Mouse (Mus musculus): ENCODE data around the gene Serpinb6e.

The Serpinb6e gene

DNA sequence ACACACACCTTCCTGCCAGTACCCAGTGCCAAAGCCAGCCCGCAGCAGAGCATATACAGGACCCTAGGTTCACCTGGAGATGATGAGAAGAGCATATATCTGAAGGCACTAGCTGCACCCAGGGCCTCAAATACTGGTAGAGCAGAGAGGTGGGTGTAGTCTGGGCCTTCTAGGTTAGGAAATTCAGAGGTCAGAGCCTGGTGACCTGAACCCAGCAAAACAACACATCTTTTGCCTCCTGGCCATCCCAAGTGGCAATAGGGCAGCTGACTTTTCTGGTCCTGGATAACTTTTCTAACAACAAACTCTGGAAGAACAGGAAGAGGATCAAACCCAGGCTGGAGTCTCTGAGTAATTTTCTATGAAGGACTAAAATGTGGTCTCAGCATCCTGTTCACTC is at the start of gene Serpinb6e:
Gene Serpinb6e (minus strand): TSS at position 101 of the 400 bp plus-strand sequence.
- DNase-seq, result no peak

DNA sequence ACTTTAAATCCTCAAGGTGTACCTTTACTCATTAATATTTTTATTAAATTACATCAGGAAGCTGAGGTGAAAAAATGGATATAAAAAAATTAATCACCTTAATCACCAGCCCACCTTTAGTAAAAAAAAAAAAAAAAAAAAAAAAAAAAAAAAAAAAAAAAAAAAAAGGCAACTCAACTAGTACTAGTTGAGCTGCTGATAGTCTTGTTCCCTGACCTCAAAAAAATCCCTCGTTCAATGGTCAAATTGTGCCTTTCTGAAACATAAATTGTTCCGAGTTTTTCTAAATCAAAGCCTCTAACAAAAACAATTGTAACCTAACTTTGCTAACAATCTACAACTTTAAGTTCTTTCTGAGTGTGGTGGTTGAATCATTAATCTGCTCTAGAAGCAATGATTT is 12.5 kb downstream of the Serpinb6e start:
- DNase-seq, result no peak

DNA sequence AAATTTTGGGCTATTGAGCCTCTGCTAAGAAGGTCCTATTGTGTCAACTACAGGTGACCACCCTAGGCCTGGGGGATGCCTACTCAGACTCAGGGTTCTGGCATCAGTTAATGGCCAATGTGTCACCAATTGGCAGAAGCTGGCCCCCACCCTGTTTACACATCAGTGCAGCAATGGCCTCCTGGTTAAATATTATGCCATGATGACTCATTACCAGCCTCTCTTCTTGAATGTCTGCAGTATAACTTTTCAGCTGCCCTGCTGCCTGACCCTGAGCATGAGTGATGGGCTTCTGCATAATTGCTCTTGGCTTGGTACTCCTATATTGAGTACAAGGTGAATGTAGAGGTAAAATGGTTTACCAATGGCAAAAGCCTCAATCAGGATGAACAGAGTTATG is 19.8 kb downstream of the Serpinb6e start:
- DNase-seq, result no peak

DNA sequence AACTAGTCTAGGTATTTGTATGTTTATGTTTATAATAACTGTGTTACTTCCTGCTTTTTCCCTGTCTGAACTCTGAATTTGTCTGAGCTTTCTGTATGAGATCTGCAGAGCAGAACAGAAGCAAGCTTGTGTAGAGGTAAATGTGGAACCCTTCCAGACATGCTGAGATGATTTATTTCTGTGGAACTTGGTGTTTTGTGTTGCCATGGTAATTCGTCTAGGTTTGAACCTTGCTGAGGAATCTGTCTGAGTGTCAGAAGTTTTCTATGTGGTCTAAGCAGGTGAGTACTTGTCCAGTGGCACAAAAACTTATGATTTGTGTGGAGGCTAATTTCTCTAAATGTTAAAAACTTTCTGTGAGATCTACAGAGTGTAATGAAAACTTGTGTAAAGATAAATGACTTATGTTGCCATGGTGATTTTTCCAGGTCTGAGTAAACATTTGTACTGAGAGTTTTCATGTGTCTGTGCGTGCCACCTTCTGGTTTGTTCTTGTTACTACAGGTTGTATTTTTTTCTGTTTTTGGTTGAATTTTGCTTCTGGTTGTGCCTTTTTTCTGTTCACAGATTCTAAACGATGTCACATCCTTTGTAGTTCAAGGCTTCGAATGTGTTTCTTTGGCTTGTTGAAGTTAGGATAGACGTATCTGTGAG is 21.6 kb downstream of the Serpinb6e start:
- DNase-seq, result peak in 1 of 2 experiments; percentile 5

Measured in cerebellum, postnatal 10 days (tissue).